Mouse (Mus musculus): ENCODE results near the gene Golt1a. TPM values are rescaled to one million over a fixed set of nuclear protein-coding genes. Genes with fewer than 3 reads are reported as not detected.
A peak's percentile ranks its signal among the peaks of the same experiment; 100 is the strongest.
"Not testable (repeated sequence)": the region's sequence is repeated elsewhere in the genome, so short reads cannot be mapped to it uniquely, and the experiment has no call there.

Gene Golt1a
- total RNA-seq, 2 experiments from 2014 or later, result 0.78 TPM; not detected in 1

- intact Hi-C loops (cut with DNase I); DNase-seq: not testable (repeated sequence)
These were observed 30.8 kb downstream of the Golt1a start for GRCm38 (mm10) chr1:133340403-133340802.

GRCm38 (mm10) chr1:133344357-133344756, 34.8 kb downstream of the Golt1a start:
- no peak for DNase-seq
- intact Hi-C loops (cut with DNase I), result no loop called here

- intact Hi-C loops (cut with DNase I), result no loop called here
These were observed 36.9 kb downstream of the Golt1a start for GRCm38 (mm10) chr1:133346531-133346930.

GRCm38 (mm10) chr1:133347226-133347625, 37.6 kb downstream of the Golt1a start:
- intact Hi-C loops (cut with DNase I), result no loop called here
- no peak for DNase-seq

More at GRCm38 (mm10) chr1:133346531-133346930, 36.9 kb downstream of the Golt1a start:
- DNase-seq, result no peak

GRCm38 (mm10) chr1:133347693-133348520, 38.3 kb downstream of the Golt1a start:
- intact Hi-C loops (cut with DNase I), result no loop called here
- no peak for DNase-seq

- DNase-seq, result no peak
- intact Hi-C loops (cut with DNase I), result loop anchor here (5.0 kb wide), 1 partner anchor 173 kb away; no protein-coding TSS in a partner anchor
These were observed 40.6 kb downstream of the Golt1a start, which contains the start of gene Ren1 for GRCm38 (mm10) chr1:133350210-133350609. Gene Ren1 (plus strand): TSS chr1:133350510.

- intact Hi-C loops (cut with DNase I), result loop anchor here (5.0 kb wide), 1 partner anchor 174 kb away; no protein-coding TSS in a partner anchor
- no peak for DNase-seq
These were observed 42.2 kb downstream of the Golt1a start for GRCm38 (mm10) chr1:133351762-133352161.

- DNase-seq, result peak; percentile 87
- intact Hi-C loops (cut with DNase I), result loop anchor here (5.0 kb wide), 1 partner anchor 176 kb away; no protein-coding TSS in a partner anchor
These were observed 43.8 kb downstream of the Golt1a start for GRCm38 (mm10) chr1:133353371-133353809.

- intact Hi-C loops (cut with DNase I), result loop anchor here (2.0 kb wide), 1 partner anchor 41 kb away; no protein-coding TSS in a partner anchor
- no peak for DNase-seq
These were observed 45.9 kb downstream of the Golt1a start for GRCm38 (mm10) chr1:133355469-133355868.

- intact Hi-C loops (cut with DNase I), result loop anchor here (2.0 kb wide), 1 partner anchor 41 kb away; no protein-coding TSS in a partner anchor
- no peak for DNase-seq
These were observed 46.3 kb downstream of the Golt1a start for GRCm38 (mm10) chr1:133355912-133356311.

GRCm38 (mm10) chr1:133356330-133356729, 46.7 kb downstream of the Golt1a start:
- intact Hi-C loops (cut with DNase I), result no loop called here
- DNase-seq, result no peak

GRCm38 (mm10) chr1:133361006-133361405, 51.4 kb downstream of the Golt1a start:
- intact Hi-C loops (cut with DNase I), result no loop called here
- no peak for DNase-seq

- intact Hi-C loops (cut with DNase I), result no loop called here
- no peak for DNase-seq
These were observed 52.5 kb downstream of the Golt1a start for GRCm38 (mm10) chr1:133362103-133362502.

- intact Hi-C loops (cut with DNase I), result no loop called here
These were observed 53.8 kb downstream of the Golt1a start, which contains the start of gene Etnk2 for GRCm38 (mm10) chr1:133363276-133364021. Gene Etnk2 (plus strand): TSS chr1:133363572.

GRCm38 (mm10) chr1:133364022-133364630, 54.5 kb downstream of the Golt1a start:
- no peak for DNase-seq
- intact Hi-C loops (cut with DNase I), result no loop called here

More at GRCm38 (mm10) chr1:133363276-133364021, 53.8 kb downstream of the Golt1a start, which contains the start of gene Etnk2:
- DNase-seq, result peak; percentile 78

GRCm38 (mm10) chr1:133364890-133365289, 55.3 kb downstream of the Golt1a start:
- intact Hi-C loops (cut with DNase I), result no loop called here
- no peak for DNase-seq

- DNase-seq, result no peak
- intact Hi-C loops (cut with DNase I), result no loop called here
These were observed 57.5 kb downstream of the Golt1a start for GRCm38 (mm10) chr1:133366951-133367605.

- DNase-seq, result peak; percentile 59
- intact Hi-C loops (cut with DNase I), result no loop called here
These were observed 58.2 kb downstream of the Golt1a start for GRCm38 (mm10) chr1:133367606-133368488.

- intact Hi-C loops (cut with DNase I), result no loop called here
- DNase-seq, result peak; percentile 41
These were observed 59.0 kb downstream of the Golt1a start for GRCm38 (mm10) chr1:133368644-133369043.
